Mouse (Mus musculus): ENCODE measurements around the gene Ptcd1. TPM values are rescaled to one million over a fixed set of nuclear protein-coding genes. Genes with fewer than 3 reads are reported as not detected.

Ptcd1 gene
- polyA plus RNA-seq, 1 experiment from 2014 or later: 11.9 TPM

GRCm38 (mm10) chr5:145129124-145129523, 37.8 kb downstream of the Ptcd1 start:
- Histone ChIP-seq H3K9ac (no peak overlapping the region), H3K36me3 (peaks cover 88% of the 10 kb centered on the region), H3K27ac (peak overlapping the region; percentile 24), H3K9me3 (replicated peaks) (no peaks in the 10 kb centered on the region), H3K4me2 (no peak overlapping the region), H3K4me1 (replicated peaks) (0 out of 2 replicates have a peak, but pooled peaks cover 9% of the 10 kb centered on the region), H3K4me3 (no peak overlapping the region), H3K27me3 (no peaks in the 10 kb centered on the region)
- 0 out of 2 replicates have a peak, but pooled peaks have one; percentile 36 for ATAC-seq (replicated peaks; ENCODE audit: insufficient number of reproducible peaks, insufficient read depth, low FRiP score, low read depth)
- WGBS: 77% methylated on average over 4 of the region's 4 CpGs

- Histone ChIP-seq H3K4me2 (no peak overlapping the region), H3K4me3 (no peak overlapping the region), H3K9ac (no peak overlapping the region), H3K27ac (no peak overlapping the region), H3K27me3 (no peaks in the 10 kb centered on the region), H3K36me3 (peaks cover 86% of the 10 kb centered on the region), H3K9me3 (replicated peaks) (no peaks in the 10 kb centered on the region), H3K4me1 (replicated peaks) (peaks cover 15% of the 10 kb centered on the region)
- 91% methylated on average over 9 of the region's 9 CpGs for WGBS
- no peak for ATAC-seq (replicated peaks; ENCODE audit: insufficient number of reproducible peaks, insufficient read depth, low FRiP score, low read depth)
These were observed 40.3 kb downstream of the Ptcd1 start for GRCm38 (mm10) chr5:145126580-145126979.

GRCm38 (mm10) chr5:145123396-145123795, 43.5 kb downstream of the Ptcd1 start:
- Histone ChIP-seq H3K27ac (no peak overlapping the region), H3K4me3 (no peak overlapping the region), H3K9ac (no peak overlapping the region), H3K36me3 (peaks cover 59% of the 10 kb centered on the region), H3K27me3 (no peaks in the 10 kb centered on the region), H3K4me2 (no peak overlapping the region), H3K4me1 (replicated peaks) (peaks cover 22% of the 10 kb centered on the region), H3K9me3 (replicated peaks) (no peaks in the 10 kb centered on the region)
- no peak for ATAC-seq (replicated peaks; ENCODE audit: insufficient number of reproducible peaks, insufficient read depth, low FRiP score, low read depth)
- WGBS: 93% methylated on average over 19 of the region's 19 CpGs

GRCm38 (mm10) chr5:145120921-145121320, 46.0 kb downstream of the Ptcd1 start:
- no peak for ATAC-seq (replicated peaks; ENCODE audit: insufficient number of reproducible peaks, insufficient read depth, low FRiP score, low read depth)
- Histone ChIP-seq H3K4me2 (no peak overlapping the region), H3K27ac (peak overlapping the region; percentile 38), H3K4me3 (no peak overlapping the region), H3K4me1 (replicated peaks) (peaks cover 41% of the 10 kb centered on the region), H3K27me3 (no peaks in the 10 kb centered on the region), H3K36me3 (peaks cover 38% of the 10 kb centered on the region; the same call in 1 of the 2 replicates), H3K9me3 (replicated peaks) (no peaks in the 10 kb centered on the region), H3K9ac (no peak overlapping the region)
- 50% methylated on average over 7 of the region's 7 CpGs for WGBS

- no peak for ATAC-seq (replicated peaks; ENCODE audit: insufficient number of reproducible peaks, insufficient read depth, low FRiP score, low read depth)
- Histone ChIP-seq H3K36me3 (peaks cover 26% of the 10 kb centered on the region; the same call in 1 of the 2 replicates), H3K4me3 (no peak overlapping the region), H3K27me3 (no peaks in the 10 kb centered on the region), H3K4me2 (no peak overlapping the region), H3K9ac (no peak overlapping the region), H3K9me3 (replicated peaks) (no peaks in the 10 kb centered on the region), H3K27ac (no peak overlapping the region), H3K4me1 (replicated peaks) (peaks cover 49% of the 10 kb centered on the region)
- 90% methylated on average over 2 of the region's 2 CpGs for WGBS
These were observed 47.5 kb downstream of the Ptcd1 start for GRCm38 (mm10) chr5:145119385-145119784.

- ATAC-seq (replicated peaks; ENCODE audit: insufficient number of reproducible peaks, insufficient read depth, low FRiP score, low read depth): no peak
- Histone ChIP-seq H3K4me1 (replicated peaks) (peaks cover 54% of the 10 kb centered on the region), H3K36me3 (peaks cover 16% of the 10 kb centered on the region; the same call in 1 of the 2 replicates), H3K27me3 (no peaks in the 10 kb centered on the region), H3K4me3 (no peak overlapping the region), H3K27ac (no peak overlapping the region), H3K4me2 (no peak overlapping the region), H3K9ac (no peak overlapping the region), H3K9me3 (replicated peaks) (no peaks in the 10 kb centered on the region)
- WGBS: 85% methylated on average over 5 of the region's 5 CpGs
These were observed 48.4 kb downstream of the Ptcd1 start for GRCm38 (mm10) chr5:145118461-145118860.

GRCm38 (mm10) chr5:145118005-145118404, 48.9 kb downstream of the Ptcd1 start:
- H3K4me1 ChIP-seq (replicated peaks): peaks cover 54% of the 10 kb centered on the region
- no peak overlapping the region for H3K9ac ChIP-seq
- no peak overlapping the region for H3K4me2 ChIP-seq
- H3K27ac ChIP-seq: no peak overlapping the region; the same call in 1 of the 2 replicates
- no peak overlapping the region for H3K4me3 ChIP-seq
- no peaks in the 10 kb centered on the region for H3K9me3 ChIP-seq (replicated peaks)
- H3K27me3 ChIP-seq: no peaks in the 10 kb centered on the region
- ATAC-seq (replicated peaks; ENCODE audit: insufficient number of reproducible peaks, insufficient read depth, low FRiP score, low read depth): no peak
- peaks cover 12% of the 10 kb centered on the region; the same call in 1 of the 2 replicates for H3K36me3 ChIP-seq
- WGBS: 61% methylated on average over 6 of the region's 6 CpGs

- no peak overlapping the region for H3K9ac ChIP-seq
- peak overlapping the region; percentile 86 for H3K27ac ChIP-seq
- H3K36me3 ChIP-seq: peaks cover under 1% of the 10 kb centered on the region; the same call in 1 of the 2 replicates
- no peaks in the 10 kb centered on the region for H3K27me3 ChIP-seq
- 0 out of 2 replicates have a peak, but pooled peaks have one; percentile 24 for ATAC-seq (replicated peaks; ENCODE audit: insufficient number of reproducible peaks, insufficient read depth, low FRiP score, low read depth)
- no peaks in the 10 kb centered on the region for H3K9me3 ChIP-seq (replicated peaks)
- WGBS: 30% methylated on average over 10 of the region's 10 CpGs
- H3K4me3 ChIP-seq: peak overlapping the region; percentile 87
- peak overlapping the region; percentile 95 for H3K4me2 ChIP-seq
- peaks cover 51% of the 10 kb centered on the region for H3K4me1 ChIP-seq (replicated peaks)
These were observed 50.0 kb downstream of the Ptcd1 start for GRCm38 (mm10) chr5:145116916-145117315.

GRCm38 (mm10) chr5:145116316-145116715, 50.6 kb downstream of the Ptcd1 start:
- 35% methylated on average over 4 of the region's 4 CpGs for WGBS
- peak; percentile 54 for ATAC-seq (replicated peaks; ENCODE audit: insufficient number of reproducible peaks, insufficient read depth, low FRiP score, low read depth)

GRCm38 (mm10) chr5:145115736-145116135, 51.2 kb downstream of the Ptcd1 start:
- H3K4me2 ChIP-seq: peak overlapping the region; percentile 95
- ATAC-seq (replicated peaks; ENCODE audit: insufficient number of reproducible peaks, insufficient read depth, low FRiP score, low read depth): no peak
- 92% methylated on average over 5 of the region's 5 CpGs for WGBS
- H3K27ac ChIP-seq: peak overlapping the region; percentile 86
- no peaks in the 10 kb centered on the region for H3K27me3 ChIP-seq
- no peak overlapping the region for H3K9ac ChIP-seq
- H3K4me3 ChIP-seq: peak overlapping the region; percentile 87
- H3K4me1 ChIP-seq (replicated peaks): peaks cover 39% of the 10 kb centered on the region
- no peaks in the 10 kb centered on the region; the same call in 1 of the 2 replicates for H3K36me3 ChIP-seq
- no peaks in the 10 kb centered on the region for H3K9me3 ChIP-seq (replicated peaks)

More at GRCm38 (mm10) chr5:145116316-145116715, 50.6 kb downstream of the Ptcd1 start:
- Histone ChIP-seq H3K27me3 (no peaks in the 10 kb centered on the region), H3K9me3 (replicated peaks) (no peaks in the 10 kb centered on the region), H3K4me1 (replicated peaks) (peaks cover 45% of the 10 kb centered on the region), H3K36me3 (no peaks in the 10 kb centered on the region; the same call in 1 of the 2 replicates), H3K4me3 (peak overlapping the region; percentile 87), H3K9ac (no peak overlapping the region), H3K27ac (peak overlapping the region; percentile 86), H3K4me2 (peak overlapping the region; percentile 95)

GRCm38 (mm10) chr5:145114606-145115473, 52.1 kb downstream of the Ptcd1 start:
- peak; percentile 27 for ATAC-seq (replicated peaks; ENCODE audit: insufficient number of reproducible peaks, insufficient read depth, low FRiP score, low read depth)
- WGBS: 12% methylated on average over 40 of the region's 40 CpGs

More at GRCm38 (mm10) chr5:145114606-145115473, 52.1 kb downstream of the Ptcd1 start:
- H3K4me2 ChIP-seq: peak overlapping the region; percentile 95
- peaks cover 32% of the 10 kb centered on the region for H3K4me1 ChIP-seq (replicated peaks)
- H3K9ac ChIP-seq: peak overlapping the region; percentile 87
- H3K36me3 ChIP-seq: peaks cover 6% of the 10 kb centered on the region; the same call in 1 of the 2 replicates
- H3K4me3 ChIP-seq: peak overlapping the region; percentile 87
- no peaks in the 10 kb centered on the region for H3K27me3 ChIP-seq
- H3K9me3 ChIP-seq (replicated peaks): no peaks in the 10 kb centered on the region
- peak overlapping the region; percentile 86 for H3K27ac ChIP-seq
